Mouse (Mus musculus) bone marrow, adult 2 months (tissue): ENCODE data around the gene Prr19. TPM values are rescaled to one million over a fixed set of nuclear protein-coding genes. Genes with fewer than 3 reads are reported as not detected.
A peak's percentile ranks its signal among the peaks of the same experiment; 100 is the strongest.
"Not testable (repeated sequence)": the region's sequence is repeated elsewhere in the genome, so short reads cannot be mapped to it uniquely, and the experiment has no call there.

Experiments used
- H3K27ac ChIP-seq: fragments of 200-500 bp; 2 replicates; pipeline ENCODE4 v1.5.1; 2012; ENCODE audit warnings: low read depth, mild to moderate bottlenecking, control low read depth, inconsistent platforms, low read length; ENCODE audit not compliant: control insufficient read depth, poor library complexity, insufficient read depth
- H3K4me1 ChIP-seq: fragments of 200-500 bp; 2 replicates; pipeline ENCODE4 v1.6.1; 2011; ENCODE audit warnings: low read length; ENCODE audit not compliant: control insufficient read depth, insufficient read depth
- H3K4me3 ChIP-seq: fragments of 200-500 bp; replicated peaks from 2 replicates; pipeline ENCODE3; 2011; ENCODE audit warnings: mild to moderate bottlenecking, low read depth, low read length, control low read depth; ENCODE audit not compliant: control insufficient read depth
- CTCF ChIP-seq: fragments of 200-500 bp; IDR thresholded peaks from 2 replicates; pipeline ENCODE4 v1.5.1; 2011; ENCODE audit warnings: low read length, control low read depth; ENCODE audit not compliant: control insufficient read depth, insufficient read depth
- POLR2A ChIP-seq: fragments of 200-500 bp; IDR thresholded peaks from 2 replicates; pipeline ENCODE4 v1.6.1; 2011; ENCODE audit warnings: low read depth, mild to moderate bottlenecking, control low read depth, low read length, borderline replicate concordance; ENCODE audit not compliant: control insufficient read depth
- WGBS: fragments of 180-500 bp; shearing (Covaris S2); methylation state at CpG from one replicate; pipeline ENCODE4 v1.1.7; 2018; 5-methylcytosine and 5-hydroxymethylcytosine counted together
- polyA plus RNA-seq: library from polyadenylated mRNA; stranded (reverse); fragments of >200 nt; gene quantifications from 2 replicates; pipeline ENCODE4 v1.2.4, GENCODE M21; 2011; ENCODE audit warnings: low replicate concordance; ENCODE audit not compliant: missing spikeins, insufficient read depth, insufficient read length

Gene Prr19
- polyA plus RNA-seq, 1 experiment, result not detected

GRCm38 (mm10) chr7:25315306-25316041 lies 14.3 kb downstream of the Prr19 start:
- Histone ChIP-seq H3K4me3 (no peak overlapping the region), H3K4me1 (no peaks in the 10 kb centered on the region; the same call in 1 of the 2 replicates), H3K27ac (no peak overlapping the region)
- TF ChIP-seq POLR2A (no peak), CTCF (no peak)
- WGBS, result 2% methylated on average over 69 of the region's 69 CpGs

DNA sequence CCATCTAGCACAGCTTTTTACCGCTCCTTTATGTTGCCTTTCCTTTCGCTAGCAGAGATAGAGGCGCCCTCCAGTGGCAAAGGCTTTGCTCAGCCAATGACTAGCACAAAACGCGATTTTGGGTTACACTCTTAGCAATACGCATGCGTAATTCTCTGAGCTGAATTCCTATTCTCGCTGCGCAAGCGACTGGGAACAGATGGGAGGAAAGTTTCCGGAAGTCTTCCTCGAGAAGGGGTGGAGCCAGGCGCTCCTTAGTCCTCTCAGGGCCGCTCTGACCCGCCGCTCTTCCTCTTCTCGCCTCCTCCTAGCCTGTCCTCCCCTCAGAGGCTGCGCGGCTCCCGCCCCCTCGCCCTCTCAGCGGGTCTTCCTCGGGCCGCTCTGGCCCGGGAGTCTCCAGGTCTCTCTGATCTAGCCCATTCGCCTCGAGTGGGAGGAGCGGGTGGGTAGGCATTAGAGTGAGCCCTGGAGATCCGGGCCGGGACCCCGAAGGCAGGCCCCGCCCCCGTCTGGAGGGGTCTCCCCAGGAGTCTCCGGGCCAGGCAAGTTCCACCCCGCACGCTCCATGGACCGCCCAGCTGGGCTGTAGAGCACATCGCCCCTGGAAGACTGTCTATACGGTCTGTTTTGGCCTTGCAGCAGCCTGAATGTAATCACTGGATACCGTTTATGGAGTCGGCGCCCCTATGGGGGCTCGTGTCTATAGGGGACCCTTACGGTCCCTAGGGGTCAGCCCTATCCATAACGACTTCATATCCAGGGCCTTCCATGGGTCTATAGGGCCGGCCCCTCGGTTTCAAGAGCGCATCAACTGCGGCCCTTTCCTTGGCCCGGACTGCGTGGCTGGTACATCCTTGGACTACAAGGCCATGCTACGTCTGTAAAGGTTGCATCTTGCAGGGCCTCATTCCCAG lies 15.6 kb downstream of the Prr19 start, which contains the start of gene Megf8:
TSS of gene Megf8 (plus strand) at position 633 of the 914 bp plus-strand sequence.
- WGBS, result 11% methylated on average over 52 of the region's 52 CpGs
- TF ChIP-seq CTCF (peak; percentile 78), POLR2A (peak; percentile 52; the same call in 1 of the 2 replicates)
- H3K4me3 ChIP-seq, result peak within 1 kb of the TSS; percentile 44
- H3K4me1 ChIP-seq, result no peaks in the 10 kb centered on the region; the same call in 1 of the 2 replicates
- no peak within 1 kb of the TSS for H3K27ac ChIP-seq

DNA sequence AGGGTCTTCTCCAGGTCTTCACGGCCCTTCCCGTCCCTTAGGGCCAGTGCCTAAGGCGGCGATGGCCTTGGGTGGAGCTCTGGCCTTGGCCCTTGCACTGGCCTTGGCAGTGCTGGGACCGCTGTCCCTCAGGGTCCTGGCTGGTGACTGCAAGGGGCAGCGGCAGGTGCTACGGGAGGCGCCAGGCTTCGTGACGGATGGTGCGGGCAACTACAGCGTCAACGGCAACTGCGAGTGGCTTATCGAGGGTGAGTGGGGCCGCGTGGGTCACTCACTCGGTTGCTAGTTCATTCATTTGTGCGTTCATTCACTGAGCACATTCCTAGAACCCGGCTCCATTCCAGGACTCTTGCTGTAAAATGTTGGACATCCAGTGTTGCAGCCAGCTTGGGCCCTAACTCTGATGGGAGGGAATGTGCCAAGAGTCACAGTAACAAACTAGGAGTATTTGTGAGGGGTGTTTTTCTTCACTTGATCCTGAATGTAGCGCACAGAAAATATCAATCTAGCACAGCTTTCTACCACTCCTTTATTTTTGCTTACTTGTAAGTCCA lies 16.3 kb downstream of the Prr19 start:
- H3K4me1 ChIP-seq, result no peaks in the 10 kb centered on the region; the same call in 1 of the 2 replicates
- no peak for TF ChIP-seq CTCF
- no peak for TF ChIP-seq POLR2A
- no peak overlapping the region for H3K4me3 ChIP-seq
- H3K27ac ChIP-seq, result no peak overlapping the region
- 76% methylated on average over 21 of the region's 21 CpGs for WGBS

- Histone ChIP-seq H3K27ac (no peak overlapping the region), H3K4me1 (no peaks in the 10 kb centered on the region; the same call in 1 of the 2 replicates), H3K4me3 (no peak overlapping the region)
- TF ChIP-seq POLR2A (no peak), CTCF (no peak)
- WGBS, result 74% methylated on average over 6 of the region's 6 CpGs
Measured at GRCm38 (mm10) chr7:25322058-25322484, 20.9 kb downstream of the Prr19 start.

DNA sequence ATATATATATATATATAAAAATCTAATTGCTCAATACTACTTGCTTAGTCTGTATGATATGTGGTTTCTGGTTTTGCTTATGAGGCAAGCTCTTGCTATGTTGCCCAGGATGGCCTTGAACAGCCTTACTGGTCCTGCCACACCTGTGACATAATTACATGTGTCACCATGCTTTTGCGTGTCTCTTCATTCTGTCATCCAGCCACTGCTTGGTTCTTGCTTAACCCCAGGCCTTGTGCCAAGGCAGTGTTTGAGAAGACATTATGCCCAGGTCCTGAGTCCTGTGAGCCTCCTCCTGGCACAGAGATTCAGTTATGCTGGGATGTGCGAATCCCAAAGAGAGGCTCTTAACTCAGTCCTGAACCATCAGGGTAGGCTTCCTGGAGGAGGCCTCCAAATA lies 22.0 kb downstream of the Prr19 start:
- 65% methylated on average over 2 of the region's 2 CpGs for WGBS
- Histone ChIP-seq H3K4me1 (no peaks in the 10 kb centered on the region), H3K27ac (no peak overlapping the region), H3K4me3 (no peak overlapping the region)
- TF ChIP-seq POLR2A, result no peak
- TF ChIP-seq CTCF, result no peak

- not testable (repeated sequence) for H3K4me3 ChIP-seq, H3K27ac ChIP-seq, H3K4me1 ChIP-seq
- WGBS, result 75% methylated on average over 6 of the region's 6 CpGs
Measured at GRCm38 (mm10) chr7:25325431-25325830, 24.2 kb downstream of the Prr19 start.

DNA sequence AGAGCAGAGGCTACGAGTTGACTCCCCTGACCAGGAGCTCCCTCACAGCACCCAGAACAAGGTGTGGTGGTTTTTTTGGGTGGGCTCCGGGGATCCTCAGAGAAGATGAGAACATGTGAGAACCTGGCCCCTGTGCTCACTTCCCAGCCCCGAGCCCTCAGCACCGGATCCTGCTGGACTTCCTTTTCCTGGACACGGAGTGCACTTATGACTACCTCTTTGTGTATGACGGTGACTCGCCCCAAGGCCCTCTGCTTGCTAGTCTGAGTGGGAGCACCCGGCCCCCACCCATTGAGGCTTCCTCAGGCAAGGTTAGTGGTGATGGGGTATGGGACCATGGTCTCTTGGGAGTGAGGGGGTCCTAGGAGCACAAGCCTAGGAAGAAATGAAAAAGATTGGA lies 25.0 kb downstream of the Prr19 start:
- H3K4me1 ChIP-seq, result no peaks in the 10 kb centered on the region
- WGBS, result 45% methylated on average over 8 of the region's 8 CpGs
- no peak overlapping the region for H3K4me3 ChIP-seq
- TF ChIP-seq CTCF (no peak), POLR2A (no peak)
- H3K27ac ChIP-seq, result no peak overlapping the region
